Mouse (Mus musculus) heart, adult 18-20 months (tissue): ENCODE measurements around the gene Usp3. TPM values are rescaled to one million over a fixed set of nuclear protein-coding genes. Genes with fewer than 3 reads are reported as not detected.

Source experiments
- DNase-seq, 2 experiments: peaks; one replicate each; pipeline ENCODE4 v3.0.0; 2021 to 2022; ENCODE audit warnings: mixed read lengths in 1 of 2
- total RNA-seq, 2 experiments: library from RNA; stranded (reverse); gene quantifications; 2 replicates each; pipeline ENCODE4 v1.2.3; 2021

The Usp3 gene
- total RNA-seq, 2 experiments from 2014 or later, result 14.4 to 19.6 TPM

DNA sequence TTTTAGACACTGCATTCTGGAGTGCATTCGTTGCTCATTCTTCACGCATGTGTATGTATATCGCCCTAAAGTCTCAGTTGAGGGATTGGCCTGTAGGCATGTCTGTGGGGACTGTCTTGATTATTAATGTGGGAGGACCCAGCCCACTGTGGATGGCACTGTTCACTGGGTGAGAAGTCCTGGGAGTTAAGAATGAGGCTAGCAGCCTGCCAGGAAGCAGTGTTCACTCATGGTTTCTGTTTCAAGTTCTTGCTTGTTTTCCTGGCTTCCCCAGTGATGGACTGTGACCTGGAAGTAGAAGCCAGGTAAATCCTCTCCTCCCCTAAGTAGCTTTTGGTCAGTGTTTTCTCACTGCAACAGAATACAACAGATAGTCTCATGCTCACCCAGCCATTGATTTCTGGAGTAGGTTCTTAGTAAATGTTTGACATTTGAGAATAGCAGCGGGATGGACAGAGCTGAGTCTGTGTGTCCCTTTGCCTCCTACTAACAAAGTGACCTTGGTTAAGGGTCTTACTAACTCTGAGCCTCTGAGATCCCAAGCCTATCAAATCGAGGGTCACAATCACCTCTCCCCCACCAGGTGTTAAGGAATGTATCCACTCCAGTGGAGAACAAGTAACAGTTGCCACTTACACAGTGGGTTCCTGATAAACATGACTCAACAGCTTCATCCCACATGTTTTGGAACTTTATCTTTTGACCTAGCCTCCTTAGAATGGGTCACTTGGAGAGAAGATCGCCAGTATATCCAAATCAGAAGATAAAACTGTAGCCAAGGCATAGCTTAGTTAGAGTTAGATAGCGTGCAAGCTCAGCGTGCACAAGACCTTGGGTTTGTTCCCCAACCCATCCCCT lies 11.6 kb upstream of the Usp3 start:
- DNase-seq, result no peak

- no peak for DNase-seq
Measured at GRCm38 (mm10) chr9:66603907-66604306, 11.0 kb upstream of the Usp3 start.

GRCm38 (mm10) chr9:66601006-66601405 lies 8.1 kb upstream of the Usp3 start:
- DNase-seq, result peak in 1 of 2 experiments; percentile 49

DNA sequence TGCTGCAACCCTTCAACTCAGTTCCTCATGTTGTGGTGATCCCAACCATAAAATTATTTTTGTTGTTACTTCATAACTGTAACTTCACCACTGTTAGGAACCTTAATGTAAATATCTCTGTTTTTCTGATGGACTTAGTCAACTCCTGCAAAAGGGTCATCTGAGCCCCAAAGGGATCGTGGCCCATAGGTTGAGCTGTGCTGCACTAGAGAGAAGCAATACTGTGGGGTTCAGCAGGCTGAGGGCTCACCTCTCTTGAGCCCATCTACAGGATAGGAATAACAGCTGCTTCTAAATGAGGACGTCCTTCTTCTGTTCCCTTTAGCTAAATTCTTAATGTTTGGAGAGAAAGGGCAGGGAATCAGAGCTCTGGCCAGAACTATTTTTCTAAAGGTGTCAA lies 7.6 kb upstream of the Usp3 start:
- no peak for DNase-seq

GRCm38 (mm10) chr9:66599577-66599976 lies 6.6 kb upstream of the Usp3 start:
- DNase-seq, result peak; percentile 56 to 77

GRCm38 (mm10) chr9:66598636-66599035 lies 5.7 kb upstream of the Usp3 start:
- DNase-seq, result no peak

DNA sequence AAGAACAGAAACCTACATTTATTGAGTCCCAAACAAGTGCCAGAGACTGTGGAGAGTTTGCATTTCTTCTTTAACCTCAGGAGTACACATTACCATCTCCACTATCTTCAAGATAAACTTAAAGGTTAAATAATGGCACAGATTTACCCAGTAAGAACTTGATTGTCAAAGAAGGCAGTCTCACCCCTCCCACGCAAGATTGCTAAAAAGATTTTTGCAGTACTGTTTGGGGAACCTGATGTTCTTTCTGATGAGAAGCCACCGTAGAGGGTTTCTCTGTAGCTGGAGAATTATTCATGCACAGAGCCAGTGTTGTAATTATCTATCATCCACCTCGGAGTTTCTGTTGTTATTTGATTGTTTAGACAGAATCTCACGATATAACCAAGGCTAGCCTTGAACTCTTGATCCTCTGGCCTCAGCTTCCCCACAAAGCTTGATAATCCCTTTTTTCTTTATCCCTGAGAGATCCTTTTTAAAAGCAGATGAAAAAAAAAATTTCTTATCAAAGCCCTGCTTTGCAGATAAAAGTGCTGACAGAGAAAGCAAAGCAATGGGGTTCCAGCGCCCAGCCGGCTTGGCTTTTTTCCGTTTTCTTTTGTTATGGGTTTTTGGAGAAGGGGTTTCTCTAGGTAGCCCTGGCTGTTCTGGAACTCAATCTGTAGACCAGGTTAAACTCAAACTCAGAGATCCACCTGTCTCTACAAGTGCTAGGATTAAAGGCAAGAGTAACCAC lies 4.7 kb upstream of the Usp3 start:
- DNase-seq, result no peak

DNA sequence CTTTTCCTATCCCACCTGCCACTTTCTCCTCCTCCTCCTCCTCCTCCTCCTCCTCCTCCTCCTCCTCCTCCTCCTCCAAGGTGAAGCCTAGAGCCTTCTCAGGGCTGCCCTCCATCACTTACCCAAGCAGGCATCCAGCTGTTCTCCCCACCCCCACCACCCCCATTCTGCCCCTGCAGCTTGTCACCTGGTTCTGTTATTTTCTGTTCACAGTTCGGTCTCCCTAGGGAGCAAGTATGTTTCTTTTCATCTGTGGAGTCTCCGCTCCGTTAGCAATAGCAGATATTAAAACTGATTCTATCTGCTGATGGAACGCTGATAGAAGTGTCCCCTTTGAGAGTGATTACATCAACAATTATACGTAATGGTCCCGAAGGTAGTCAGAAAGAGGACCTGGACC lies 4.1 kb upstream of the Usp3 start:
- no peak for DNase-seq

- no peak for DNase-seq
Measured at GRCm38 (mm10) chr9:66595722-66596675, 3.1 kb upstream of the Usp3 start.

DNA sequence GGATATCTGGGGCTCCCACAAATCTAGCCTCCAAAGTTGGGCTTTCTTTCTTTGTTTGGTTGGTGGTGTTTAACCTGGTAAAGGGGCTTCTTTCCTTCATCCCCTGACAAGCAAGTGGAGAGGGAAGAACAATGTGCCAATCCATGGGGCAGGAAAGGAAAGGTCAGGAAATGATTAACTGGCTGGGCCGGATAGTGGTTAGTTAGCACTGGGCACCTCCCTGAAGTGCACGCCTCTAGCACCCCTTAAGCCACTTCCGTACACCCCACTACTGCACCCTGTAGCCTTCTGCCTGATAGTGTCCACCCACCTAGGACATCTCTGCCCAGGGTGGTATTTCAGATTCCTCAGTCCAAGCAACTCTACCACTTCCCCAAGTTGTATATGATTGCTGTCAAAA lies 1.1 kb upstream of the Usp3 start:
- no peak for DNase-seq

DNA sequence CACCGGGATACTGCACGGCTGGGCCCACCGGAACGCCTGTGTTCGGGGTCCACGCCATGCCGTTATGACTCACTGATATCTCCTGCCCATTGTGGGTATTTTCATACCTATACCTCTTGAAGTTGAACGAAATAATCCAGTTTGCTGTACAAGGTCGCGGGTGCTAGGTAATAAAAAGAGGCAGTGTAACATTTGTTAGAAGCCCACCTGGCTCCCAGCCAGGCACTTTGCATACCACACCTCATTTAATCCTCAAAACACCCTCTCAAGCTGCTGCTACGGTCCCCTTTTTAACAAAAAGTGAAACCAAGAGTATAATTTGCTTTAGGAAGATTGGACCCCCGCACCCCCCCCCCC lies 649 bp upstream of the Usp3 start:
- DNase-seq, result no peak

GRCm38 (mm10) chr9:66591851-66592645 lies 894 bp downstream of the Usp3 start:
- DNase-seq, result peak; percentile 47 to 66

GRCm38 (mm10) chr9:66590051-66590450 lies 2.9 kb downstream of the Usp3 start:
- no peak for DNase-seq

- DNase-seq, result no peak
Measured at GRCm38 (mm10) chr9:66587016-66587415, 5.9 kb downstream of the Usp3 start.

GRCm38 (mm10) chr9:66586533-66586932 lies 6.4 kb downstream of the Usp3 start:
- no peak for DNase-seq

DNA sequence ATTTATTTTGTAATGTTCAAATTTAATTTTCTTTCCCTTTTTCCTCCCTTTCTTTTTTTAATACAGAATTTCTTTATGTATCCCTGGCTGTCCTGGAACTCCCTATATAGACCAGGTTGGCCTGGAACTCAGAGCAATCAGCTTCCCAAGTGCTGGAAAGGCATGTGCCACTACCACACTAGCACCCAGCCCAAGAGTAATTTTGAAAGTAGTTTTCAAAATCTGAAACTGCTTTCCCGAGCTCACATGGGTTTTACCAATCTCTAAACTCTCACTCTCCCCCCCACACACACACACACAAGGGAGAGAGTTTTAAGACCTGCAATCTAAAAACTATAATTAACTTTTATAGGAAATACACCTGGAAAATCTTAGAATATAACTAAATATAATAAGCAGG lies 7.8 kb downstream of the Usp3 start:
- no peak for DNase-seq

- DNase-seq, result no peak
Measured at GRCm38 (mm10) chr9:66584176-66584575, 8.8 kb downstream of the Usp3 start.

DNA sequence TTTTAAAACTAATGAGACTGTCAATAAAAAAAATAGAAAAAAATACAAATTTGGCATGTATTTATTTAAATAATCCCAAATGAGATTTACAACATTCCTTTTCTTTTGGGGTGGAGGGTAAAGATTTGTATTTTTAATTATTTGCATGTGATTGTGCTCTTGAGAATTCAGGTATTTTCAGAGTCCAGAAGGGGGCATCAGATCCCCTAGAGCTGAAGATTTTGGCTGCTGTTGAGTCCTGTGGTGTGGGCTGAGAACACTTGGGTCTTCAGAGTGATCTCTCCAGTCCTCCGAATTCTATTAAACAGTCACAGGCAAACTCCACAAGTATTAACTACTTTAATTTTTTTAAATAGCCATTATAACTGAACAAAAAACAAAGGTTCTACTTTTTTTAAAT lies 9.7 kb downstream of the Usp3 start:
- no peak for DNase-seq

DNA sequence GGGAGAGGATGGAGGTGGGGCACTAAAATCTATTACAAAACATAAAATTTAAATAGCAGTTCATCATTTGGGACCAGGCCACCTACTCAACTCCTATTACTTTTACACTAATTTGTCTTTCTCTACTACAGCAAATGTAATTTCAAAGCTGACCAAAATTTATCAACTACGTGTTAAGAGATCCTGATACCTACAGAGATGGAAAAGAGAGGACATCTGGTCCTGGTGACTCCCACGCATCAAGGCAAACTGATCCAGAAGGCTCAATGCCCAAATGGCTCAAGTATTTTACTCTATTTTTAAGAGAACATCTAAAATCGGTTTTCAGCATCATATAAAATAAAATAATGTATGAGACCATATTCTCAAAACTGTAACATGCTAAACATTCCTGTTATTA lies 11.2 kb downstream of the Usp3 start:
- DNase-seq, result no peak

DNA sequence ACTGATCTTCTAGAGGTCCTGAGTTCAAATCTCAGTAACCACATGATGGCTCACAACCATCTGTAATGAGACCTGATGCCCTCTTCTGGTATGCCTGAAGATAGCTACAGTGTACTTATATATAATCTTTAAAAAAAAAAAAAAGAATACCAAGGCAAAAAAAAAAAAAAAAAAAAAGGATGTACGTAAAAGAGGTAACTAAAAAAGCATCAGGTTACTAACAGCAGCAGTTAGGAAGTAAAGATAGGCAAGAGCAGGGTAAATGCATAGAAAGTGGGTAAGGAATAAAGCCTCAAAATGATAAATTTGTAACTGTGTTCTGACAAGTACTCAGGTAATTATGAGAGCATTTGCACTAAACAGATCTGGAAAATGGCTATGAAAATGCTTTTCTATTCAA lies 12.2 kb downstream of the Usp3 start:
- no peak for DNase-seq

DNA sequence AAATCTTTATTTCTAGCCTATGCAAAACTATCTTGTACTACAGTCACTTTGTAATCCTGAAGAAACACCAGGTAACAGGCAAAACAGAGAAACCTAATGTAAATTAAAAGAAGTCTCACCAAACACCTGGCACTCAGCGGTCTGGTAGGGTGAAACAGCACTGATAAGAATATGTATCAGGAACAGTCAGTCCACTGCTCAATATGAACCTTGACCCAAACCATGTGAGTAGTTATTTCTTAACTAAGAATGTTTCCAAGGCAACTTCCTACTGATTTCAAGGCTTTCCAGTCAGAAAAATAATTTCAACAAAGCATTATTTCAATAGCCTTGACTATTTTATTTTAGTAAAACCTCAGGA lies 17.1 kb downstream of the Usp3 start:
- DNase-seq, result no peak
